Mouse (Mus musculus): ENCODE results near the gene Mta2. TPM values are rescaled to one million over a fixed set of nuclear protein-coding genes. Genes with fewer than 3 reads are reported as not detected.
A peak's percentile ranks its signal among the peaks of the same experiment; 100 is the strongest.

The Mta2 gene
- total RNA-seq, 2 experiments from 2014 or later: 61.1 to 69.8 TPM

DNA sequence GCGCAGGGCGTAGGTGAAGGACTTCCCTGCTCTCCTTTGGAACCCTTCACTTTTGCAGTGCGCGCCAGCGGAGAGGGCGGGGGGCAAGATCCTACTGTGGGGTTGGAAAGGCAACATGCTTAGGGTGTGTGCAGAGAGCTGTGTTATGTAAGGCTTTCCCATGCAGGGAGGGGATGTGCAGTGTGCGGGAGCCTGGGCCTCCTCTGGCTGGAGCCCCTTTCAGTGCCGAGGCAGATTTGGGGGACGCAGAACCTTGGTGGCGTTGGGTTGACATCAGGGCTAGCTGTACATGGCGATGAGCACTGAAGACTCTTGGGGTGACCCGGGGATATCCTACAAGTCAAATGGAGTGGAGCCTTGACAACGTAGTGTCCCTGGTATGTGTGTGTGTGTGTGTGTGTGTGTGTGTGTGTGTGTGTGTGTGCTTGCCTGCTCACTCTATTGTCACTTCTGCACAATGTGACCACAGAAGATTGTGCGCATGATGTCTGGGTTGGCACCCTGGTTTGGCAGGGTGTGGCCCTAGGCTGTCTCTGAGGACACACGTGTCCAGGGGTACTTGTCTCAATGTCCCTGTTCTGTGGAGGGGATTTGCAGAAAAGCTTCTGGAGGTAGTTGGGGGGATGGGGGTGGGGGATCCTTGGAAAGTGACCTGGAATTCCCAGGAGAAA lies 48.9 kb downstream of the Mta2 start:
- DNase-seq (ENCODE audit: low spot score in 2 of 2): no peak

DNA sequence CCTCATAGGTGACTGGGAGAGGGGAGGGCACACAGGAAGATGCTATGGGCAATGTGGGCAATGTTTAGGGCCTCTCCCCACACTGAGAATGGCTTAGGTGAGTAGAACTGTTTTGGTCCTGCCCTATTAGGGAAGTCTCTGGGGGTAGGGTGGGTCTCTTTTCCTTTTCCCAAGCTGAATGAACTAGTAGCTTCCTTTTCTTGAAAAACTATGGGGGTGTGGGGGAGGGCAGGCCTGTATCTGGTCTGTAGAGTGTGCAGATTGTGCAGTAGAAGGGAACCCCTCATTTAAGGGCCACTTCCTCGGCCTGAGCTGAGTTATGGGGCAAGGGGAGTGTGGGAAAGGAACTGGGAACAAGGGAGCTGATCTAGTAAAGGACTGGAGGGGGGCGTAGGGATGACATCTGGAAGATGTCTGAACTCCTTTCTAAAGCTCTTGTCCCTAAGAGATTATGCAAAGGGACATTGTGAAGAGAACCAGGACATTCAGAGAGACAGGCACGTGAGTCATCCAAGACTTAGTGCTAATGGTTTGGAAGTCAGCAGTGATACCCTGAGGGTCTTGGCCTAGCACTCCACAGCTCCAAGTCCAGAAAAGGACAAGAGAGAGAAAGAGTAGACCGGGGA lies 49.7 kb downstream of the Mta2 start:
- no peak for DNase-seq (ENCODE audit: low spot score in 2 of 2)

DNA sequence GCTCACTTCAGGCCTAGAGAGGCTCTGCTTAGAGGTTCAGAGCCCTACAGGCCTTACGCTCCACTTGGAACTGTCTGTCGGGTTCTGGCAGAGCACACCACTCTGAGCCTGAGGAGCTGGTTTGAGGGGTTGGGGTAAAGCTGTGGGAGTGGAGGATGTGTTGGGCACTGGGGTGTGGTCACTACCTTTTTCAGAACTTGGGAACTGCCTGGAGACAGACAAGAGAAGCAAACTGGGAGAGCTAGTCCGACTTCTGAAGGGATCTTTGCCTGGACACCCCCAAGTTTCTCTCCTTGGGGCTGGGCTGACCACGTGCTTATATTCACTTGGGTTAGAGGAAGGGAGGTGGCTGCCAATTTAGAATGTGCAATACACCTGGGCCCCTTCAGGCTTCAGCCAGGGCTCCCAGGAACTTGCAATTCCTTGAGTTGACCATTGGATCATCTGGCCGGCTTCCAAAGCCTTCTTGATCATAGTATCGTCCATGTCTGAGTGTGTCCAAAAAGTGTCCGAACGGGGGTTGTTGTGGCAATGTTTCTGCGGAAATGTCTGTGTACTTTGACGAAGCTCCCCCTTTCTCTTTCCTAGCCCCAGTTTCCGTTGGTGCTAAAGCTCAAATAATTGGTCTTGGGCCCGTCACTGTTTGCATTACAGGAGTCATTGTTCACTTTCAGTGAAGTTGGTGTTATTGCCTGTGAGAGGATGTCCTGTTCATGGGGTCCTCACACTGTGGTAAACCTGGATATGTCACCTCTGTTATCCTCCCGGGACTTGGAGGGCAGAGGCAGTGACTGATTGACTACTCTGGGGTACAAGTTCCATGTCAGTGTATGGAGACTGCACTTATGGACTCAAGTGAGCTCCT lies 50.4 kb downstream of the Mta2 start:
- peak in 1 of 2 experiments; percentile 67 for DNase-seq (ENCODE audit: low spot score in 2 of 2)

DNA sequence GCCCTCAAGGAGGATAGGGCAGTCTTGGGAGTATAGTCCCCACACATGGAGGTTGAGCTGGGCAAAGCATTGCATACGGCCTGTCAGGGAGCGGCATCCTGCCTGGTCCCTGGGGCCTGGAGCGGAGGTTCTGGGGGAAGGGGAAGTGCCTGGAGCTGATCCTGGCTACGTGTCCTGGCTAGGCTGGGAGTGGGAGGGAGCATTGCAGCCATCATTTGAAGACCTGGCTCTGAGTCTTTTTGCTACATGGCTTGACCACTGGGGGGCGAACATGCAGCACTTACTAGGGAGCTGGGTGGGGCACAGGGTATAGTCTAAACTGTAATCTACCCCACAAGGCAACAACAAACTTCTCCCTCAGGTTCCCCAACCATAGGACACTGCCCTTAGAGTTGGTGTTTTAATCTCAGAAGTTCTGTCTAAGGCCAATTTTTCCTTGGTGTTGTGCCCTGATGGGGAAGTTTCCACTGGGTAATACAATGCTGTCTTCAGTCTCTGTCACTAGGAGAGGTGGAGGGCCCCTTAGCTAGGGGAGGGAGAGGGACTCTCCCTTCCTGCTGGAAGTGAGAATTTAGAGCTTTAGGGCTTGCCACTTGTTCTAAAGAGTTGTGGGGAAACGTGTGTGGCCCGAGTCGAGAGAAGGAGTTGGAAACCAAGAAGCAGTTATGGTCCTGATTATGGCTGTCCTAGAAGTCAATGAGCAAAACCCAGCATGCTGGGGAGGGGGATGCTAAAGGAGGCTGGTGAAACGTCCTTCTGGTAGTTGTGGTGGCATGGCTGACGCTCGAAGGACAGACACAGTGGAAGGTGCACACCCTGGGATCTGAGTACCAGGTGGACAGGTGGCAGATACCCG lies 51.3 kb downstream of the Mta2 start:
- DNase-seq (ENCODE audit: low spot score in 2 of 2): peak; percentile 80 to 88

DNA sequence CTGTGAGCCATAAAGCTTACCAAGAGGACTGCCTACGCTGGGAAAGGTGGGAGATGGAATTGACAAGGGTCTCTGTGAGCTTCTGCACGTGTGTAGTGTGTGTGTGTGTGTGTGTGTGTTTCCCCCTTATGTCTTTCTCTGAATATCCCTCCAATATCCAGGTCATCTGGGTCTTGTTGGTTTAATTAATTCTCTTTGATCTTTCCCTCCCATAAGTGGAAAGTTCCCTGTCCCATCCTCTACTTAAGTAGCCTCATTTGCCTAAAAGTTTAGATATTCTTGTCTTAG lies 51.9 kb downstream of the Mta2 start:
- DNase-seq (ENCODE audit: low spot score in 2 of 2): no peak

DNA sequence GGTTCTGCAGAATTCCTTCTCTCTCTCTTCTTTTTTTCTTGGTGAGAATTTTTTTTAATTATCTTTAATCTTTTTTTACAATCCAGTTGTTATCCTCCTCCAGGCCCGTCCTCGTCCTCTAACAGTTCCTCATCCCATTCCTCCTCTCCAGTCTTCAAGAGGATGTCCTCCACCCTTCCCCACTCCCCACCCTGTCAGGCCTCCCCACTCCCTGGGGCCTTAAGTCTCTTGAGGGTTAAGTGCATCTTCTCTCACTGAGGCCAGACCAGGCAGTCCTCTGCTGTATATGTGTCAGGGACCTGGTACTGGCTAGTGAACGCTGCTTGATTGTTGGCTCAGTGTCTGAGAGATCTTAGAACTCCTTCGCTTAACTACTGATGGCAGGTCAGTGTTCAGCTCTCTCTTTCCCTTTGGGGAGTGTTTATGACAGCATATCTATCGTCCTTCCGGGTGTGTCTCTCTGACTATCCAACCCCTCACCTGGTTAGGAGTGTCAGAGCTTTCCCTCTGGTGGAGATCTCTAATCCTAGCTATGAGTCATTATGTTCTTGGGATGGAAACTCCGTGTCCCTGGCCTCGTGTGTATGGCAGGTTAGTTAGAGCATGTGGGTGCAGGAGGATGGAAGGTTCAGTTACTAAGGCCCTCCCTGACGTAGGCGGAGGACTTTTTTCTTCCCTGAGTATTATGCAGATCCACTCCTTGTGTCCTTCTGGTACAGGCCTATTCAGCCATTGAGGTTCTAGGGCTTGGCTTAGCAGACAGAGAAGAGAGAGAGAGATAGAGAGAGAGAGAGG lies 53.3 kb downstream of the Mta2 start:
- no peak for DNase-seq (ENCODE audit: low spot score in 2 of 2)

DNA sequence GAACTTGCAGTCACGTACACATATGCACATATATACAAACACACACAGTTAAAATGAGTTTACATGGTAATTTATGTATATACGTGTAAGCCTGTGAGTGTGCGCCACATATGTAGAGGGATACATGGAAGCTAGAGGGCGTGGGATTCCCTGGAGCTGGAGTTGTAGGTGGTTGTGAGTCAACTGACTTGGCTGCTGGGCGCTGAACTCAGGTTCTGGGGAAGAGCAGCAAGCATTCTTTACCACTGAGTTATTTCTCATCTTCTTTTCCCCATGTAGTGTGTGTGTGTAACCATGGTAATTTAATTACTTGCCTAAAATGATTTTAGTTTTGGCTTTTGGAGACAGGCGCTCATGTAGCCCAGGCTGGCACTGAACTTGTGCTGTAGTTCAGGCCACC lies 54.9 kb downstream of the Mta2 start:
- DNase-seq (ENCODE audit: low spot score in 2 of 2): no peak

DNA sequence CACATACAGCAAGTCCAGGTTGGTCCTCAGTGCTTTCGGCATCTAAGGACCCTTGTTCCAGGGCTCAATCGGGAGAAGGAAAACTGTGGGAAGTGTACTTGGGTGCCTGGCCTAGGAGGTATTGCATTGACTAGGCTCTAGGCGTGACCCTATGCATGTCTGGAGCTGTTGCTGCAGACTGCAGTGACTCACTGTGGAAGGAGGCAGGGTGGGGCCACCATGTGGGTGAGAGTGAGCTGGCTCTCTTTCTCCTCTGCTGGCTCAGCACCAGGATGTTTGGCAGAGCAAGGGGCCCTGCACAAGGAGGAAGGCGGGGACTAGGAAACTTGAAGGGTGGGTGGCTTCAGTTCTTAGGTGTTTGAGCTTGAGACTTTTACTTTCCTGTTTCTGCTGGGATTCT lies 55.9 kb downstream of the Mta2 start:
- peak in 1 of 2 experiments; percentile 78 for DNase-seq (ENCODE audit: low spot score in 2 of 2)

DNA sequence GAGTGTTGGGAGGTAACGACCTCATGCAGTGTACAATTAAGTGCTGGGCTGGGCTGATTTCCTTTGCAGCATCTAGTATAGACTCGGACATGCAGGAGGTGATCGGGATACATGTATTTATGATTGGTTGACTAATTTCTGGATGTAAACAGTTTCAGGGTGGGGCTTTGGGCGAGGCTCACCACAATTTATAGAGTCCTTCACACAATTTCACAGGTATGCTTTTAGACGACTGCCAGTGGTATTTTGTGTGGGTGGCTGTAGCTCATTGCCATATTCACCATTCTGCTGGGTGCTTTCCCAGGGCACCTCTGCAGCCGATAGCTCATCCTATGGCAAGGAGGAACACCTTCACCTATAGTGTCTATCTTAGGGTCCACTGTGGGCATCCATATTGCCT lies 56.9 kb downstream of the Mta2 start:
- DNase-seq (ENCODE audit: low spot score in 2 of 2): no peak

DNA sequence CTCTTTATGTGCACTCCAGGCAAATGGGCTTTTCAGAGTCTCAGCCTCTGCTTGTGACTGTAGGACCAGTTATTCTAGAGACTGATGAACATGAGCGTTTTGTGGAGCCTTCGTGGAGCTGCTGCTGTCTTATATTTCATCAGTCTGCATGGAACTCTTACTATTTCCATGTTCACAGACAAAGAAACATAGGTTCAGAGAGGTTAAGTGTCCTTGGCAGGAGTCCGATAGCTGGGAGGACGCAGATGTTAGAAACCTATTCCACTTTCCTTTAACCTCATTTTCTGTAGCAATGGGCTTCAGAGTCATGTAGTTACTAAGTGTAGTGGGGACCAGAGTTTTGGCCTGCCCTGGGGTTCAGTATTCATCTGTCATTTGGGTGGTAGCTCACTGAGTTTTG lies 57.5 kb downstream of the Mta2 start:
- DNase-seq (ENCODE audit: low spot score in 2 of 2): no peak

Other genes starting within 250 kb of the Mta2 start
- 10 to 100 TPM; 42.4 to 43.8 TPM for gene Slc3a2, start 218.5 kb upstream of the Mta2 start, total RNA-seq (2021)
- 10 to 100 TPM; 34.5 to 35.1 TPM for gene Wdr74, start 206.0 kb upstream of the Mta2 start, total RNA-seq (2021)
- 1 to 10 TPM in 1 of 2 experiments, not detected in 1; 2.5 TPM for gene 1700092M07Rik, start 201.2 kb upstream of the Mta2 start, total RNA-seq (2021)
- 10 to 100 TPM; 59.1 to 60.5 TPM for gene Stx5a, start 200.5 kb upstream of the Mta2 start, total RNA-seq (2021)
- 10 to 100 TPM; 70.4 to 80.5 TPM for gene Nxf1, start 184.8 kb upstream of the Mta2 start, total RNA-seq (2021)
- 10 to 100 TPM; 71.4 to 85.6 TPM for gene Tmem223, start 170.9 kb upstream of the Mta2 start, total RNA-seq (2021)
- 10 to 100 TPM; 19.3 to 21.9 TPM for gene Tmem179b, start 167.4 kb upstream of the Mta2 start, total RNA-seq (2021)
- 10 to 100 TPM; 15.5 to 16.9 TPM for gene Taf6l, start 155.5 kb upstream of the Mta2 start, total RNA-seq (2021)
- gene Polr2g, start 143.3 kb upstream of the Mta2 start, total RNA-seq (2021): 10 to 100 TPM; 61.0 to 65.4 TPM
- gene Zbtb3, start 139.3 kb upstream of the Mta2 start, total RNA-seq (2021): 1 to 10 TPM; 1.4 to 1.5 TPM
- gene Ttc9c, start 122.5 kb upstream of the Mta2 start, total RNA-seq (2021): 10 to 100 TPM; 19.9 to 22.9 TPM
- gene Hnrnpul2, start 121.9 kb upstream of the Mta2 start, total RNA-seq (2021): 10 to 100 TPM; 61.3 to 71.0 TPM
- gene AC129217.1, start 112.1 kb upstream of the Mta2 start, total RNA-seq (2021): under 1 TPM in 1 of 2 experiments, not detected in 1; 0.67 TPM
- 10 to 100 TPM; 22.1 to 24.2 TPM for gene Bscl2, start 104.4 kb upstream of the Mta2 start, total RNA-seq (2021)
- gene Gng3, start 102.7 kb upstream of the Mta2 start, total RNA-seq (2021): under 1 TPM; 0.17 to 0.26 TPM
- 10 to 100 TPM; 18.7 to 22.9 TPM for gene Lrrn4cl, start 91.1 kb upstream of the Mta2 start, total RNA-seq (2021)
- 100 to 1,000 TPM; 149 to 158 TPM for gene Ubxn1, start 70.4 kb upstream of the Mta2 start, total RNA-seq (2021)
- gene Uqcc3, start 61.0 kb upstream of the Mta2 start, total RNA-seq (2021): 10 to 100 TPM; 48.1 to 49.3 TPM
- gene Lbhd1, start 58.1 kb upstream of the Mta2 start, total RNA-seq (2021): 10 to 100 TPM in 1 of 2 experiments, 1 to 10 TPM in 1; 2.4 to 11.4 TPM
- gene Gm49403, start 57.9 kb upstream of the Mta2 start, total RNA-seq (2021): not detected
- gene 1810009A15Rik, start 53.0 kb upstream of the Mta2 start, total RNA-seq (2021): 10 to 100 TPM; 30.0 to 30.9 TPM
- gene Gm49416, start 52.9 kb upstream of the Mta2 start, total RNA-seq (2021): 1 to 10 TPM; 1.5 to 2.9 TPM
- 10 to 100 TPM; 19.0 to 20.1 TPM for gene Ints5, start 48.9 kb upstream of the Mta2 start, total RNA-seq (2021)
- 10 to 100 TPM; 74.2 to 77.0 TPM for gene Ganab, start 43.8 kb upstream of the Mta2 start, total RNA-seq (2021)
- gene B3gat3, start 21.5 kb upstream of the Mta2 start, total RNA-seq (2021): 10 to 100 TPM; 29.6 to 31.6 TPM
- gene Rom1, start 12.5 kb upstream of the Mta2 start, total RNA-seq (2021): 1 to 10 TPM; 4.4 to 4.9 TPM
- 10 to 100 TPM; 24.3 to 26.7 TPM for gene Eml3, start 12.3 kb upstream of the Mta2 start, total RNA-seq (2021)
- 10 to 100 TPM; 12.7 to 14.9 TPM for gene Tut1, start 12.0 kb downstream of the Mta2 start, total RNA-seq (2021)
- 100 to 1,000 TPM; 704 to 748 TPM for gene Eef1g, start 25.2 kb downstream of the Mta2 start, total RNA-seq (2021)
- gene Ahnak, start 47.4 kb downstream of the Mta2 start, total RNA-seq (2021): 100 to 1,000 TPM; 377 to 414 TPM
- 1 to 10 TPM; 1.7 to 5.3 TPM for gene Scgb1a1, start 146.1 kb downstream of the Mta2 start, total RNA-seq (2021)
- 10 to 100 TPM; 11.5 to 14.4 TPM for gene Asrgl1, start 193.8 kb downstream of the Mta2 start, total RNA-seq (2021)

Data from gastrocnemius, postnatal 4 days (tissue).